Mouse (Mus musculus) embryo, embryonic 9.5 days (tissue): ENCODE data around the gene Il3.

Source experiments
- DNase-seq: peaks from one replicate; pipeline ENCODE4 v3.0.0-alpha.2; 2017; ENCODE audit errors: extremely low spot score

Gene Il3

GRCm38 (mm10) chr11:54217384-54217783 is 49.7 kb downstream of the Il3 start:
- no peak for DNase-seq

GRCm38 (mm10) chr11:54216091-54216490 is 51.0 kb downstream of the Il3 start:
- no peak for DNase-seq
